8 mouse cellular contexts compared by ENCODE assay signal in the genomic region with DNA sequence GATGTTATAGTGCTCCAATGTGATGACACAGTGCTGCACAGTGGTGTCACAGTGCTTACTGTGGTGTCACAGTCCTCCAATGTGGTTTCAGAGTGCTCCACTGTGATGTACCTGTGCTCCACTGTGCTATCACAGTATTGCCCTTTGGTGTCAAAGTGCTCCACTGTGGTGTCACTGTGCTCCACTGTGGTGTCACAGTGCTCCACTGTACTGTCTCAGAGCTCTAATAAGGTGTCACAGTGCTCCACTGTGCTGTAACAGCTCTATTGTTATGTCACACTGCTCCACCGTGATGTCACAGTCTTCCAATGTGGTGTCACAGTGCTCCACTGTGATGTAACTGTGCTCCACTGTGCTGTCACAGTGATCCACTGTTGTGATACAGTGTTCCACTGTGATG.
DNase-seq lines count a peak whose midpoint lies in the region; ATAC-seq and TF ChIP-seq lines count a peak whose summit lies in the region.

No protein-coding gene starts in this region.

- H3K4me3 ChIP-seq in kidney, postnatal 0 days (replicated peaks; ENCODE audit: low read depth, low read length): no peak overlapping the region
- no peak overlapping the region for H3K4me3 ChIP-seq in forebrain, embryonic 14.5 days (ENCODE audit: low read depth, low read length)
- H3K4me3 ChIP-seq in limb, embryonic 14.5 days (replicated peaks; ENCODE audit: low read length): no peak overlapping the region
- no peak overlapping the region for H3K4me3 ChIP-seq in midbrain, embryonic 16.5 days (ENCODE audit: low read depth, low read length)

- no peak for DNase-seq in kidney, postnatal 0 days (ENCODE audit: low spot score)
- DNase-seq in kidney, adult 8-10 months: no peak
- no peak for DNase-seq in forebrain, embryonic 14.5 days (ENCODE audit: low spot score)
- no peak for DNase-seq in limb, embryonic 14.5 days (ENCODE audit: low spot score)
- DNase-seq in right cerebral cortex, postnatal 25 days: no peak
- DNase-seq in thymus, postnatal 25 days: no peak
- no peak for DNase-seq in adrenal gland, postnatal 14 days

- H3K27ac ChIP-seq in kidney, postnatal 0 days: no peak overlapping the region
- no peak overlapping the region for H3K27ac ChIP-seq in forebrain, embryonic 14.5 days (ENCODE audit: low read depth, low read length)
- no peak overlapping the region for H3K27ac ChIP-seq in limb, embryonic 14.5 days (replicated peaks; ENCODE audit: low read depth, low read length)
- H3K27ac ChIP-seq in midbrain, embryonic 16.5 days (ENCODE audit: low read length): no peak overlapping the region

- H3K36me3 ChIP-seq in kidney, postnatal 0 days (ENCODE audit: insufficient read depth, low read length): no peaks in the 10 kb centered on the region
- H3K36me3 ChIP-seq in forebrain, embryonic 14.5 days (ENCODE audit: control insufficient read depth, insufficient read depth, low read length): no peaks in the 10 kb centered on the region
- no peaks in the 10 kb centered on the region for H3K36me3 ChIP-seq in limb, embryonic 14.5 days (ENCODE audit: control insufficient read depth, insufficient read depth, low read length)
- no peaks in the 10 kb centered on the region for H3K36me3 ChIP-seq in midbrain, embryonic 16.5 days (ENCODE audit: control insufficient read depth, insufficient read depth, low read length)

- ATAC-seq in kidney, postnatal 0 days (replicated peaks; ENCODE audit: low FRiP score, low read depth): peak; percentile 61; the same call in 1 of the 2 replicates
- ATAC-seq in forebrain, embryonic 14.5 days: 0 out of 2 replicates have a peak, but pooled peaks have one; percentile 58
- peak; percentile 63; the same call in 1 of the 2 replicates for ATAC-seq in limb, embryonic 14.5 days (ENCODE audit: low FRiP score, low read depth)
- 0 out of 2 replicates have a peak, but pooled peaks have one; percentile 69 for ATAC-seq in midbrain, embryonic 16.5 days

- TF ChIP-seq CTCF in kidney, postnatal 0 days (IDR thresholded peaks at IDR 0.05; ENCODE audit: low read depth): no peak

- no peak overlapping the region for H3K4me2 ChIP-seq in kidney, postnatal 0 days (ENCODE audit: low read length)
- no peak overlapping the region for H3K4me2 ChIP-seq in forebrain, embryonic 14.5 days (ENCODE audit: low read length)
- H3K4me2 ChIP-seq in limb, embryonic 14.5 days (replicated peaks; ENCODE audit: low read depth, low read length, severe bottlenecking): no peak overlapping the region
- no peak overlapping the region for H3K4me2 ChIP-seq in midbrain, embryonic 16.5 days (ENCODE audit: low read length)

- WGBS in kidney, postnatal 0 days: 87% methylated on average over 1 of the region's 1 CpGs
- WGBS in forebrain, embryonic 14.5 days: 100% methylated on average over 1 of the region's 1 CpGs
- WGBS in limb, embryonic 14.5 days: 82% methylated on average over 1 of the region's 1 CpGs
- 97% methylated on average over 1 of the region's 1 CpGs for WGBS in midbrain, embryonic 16.5 days

- H3K4me1 ChIP-seq in kidney, postnatal 0 days (replicated peaks; ENCODE audit: insufficient read depth, low read length): no peaks in the 10 kb centered on the region
- H3K4me1 ChIP-seq in forebrain, embryonic 14.5 days (ENCODE audit: control insufficient read depth, insufficient read depth, low read length): no peaks in the 10 kb centered on the region
- no peaks in the 10 kb centered on the region for H3K4me1 ChIP-seq in limb, embryonic 14.5 days (ENCODE audit: control insufficient read depth, insufficient read depth, low read length)
- H3K4me1 ChIP-seq in midbrain, embryonic 16.5 days (ENCODE audit: control insufficient read depth, insufficient read depth, low read length): no peaks in the 10 kb centered on the region

- no peak for TF ChIP-seq POLR2A in limb, embryonic 14.5 days (IDR thresholded peaks at IDR 0.05; ENCODE audit: borderline replicate concordance, extremely low read depth, insufficient read depth, insufficient read length)

- no peak overlapping the region for H3K9ac ChIP-seq in kidney, postnatal 0 days (ENCODE audit: low read depth, low read length)
- H3K9ac ChIP-seq in forebrain, embryonic 14.5 days (ENCODE audit: low read length): no peak overlapping the region
- H3K9ac ChIP-seq in limb, embryonic 14.5 days (ENCODE audit: low read depth, low read length, severe bottlenecking): no peak overlapping the region
- H3K9ac ChIP-seq in midbrain, embryonic 16.5 days (ENCODE audit: low read depth, low read length): no peak overlapping the region

- H3K27me3 ChIP-seq in kidney, postnatal 0 days (ENCODE audit: insufficient read depth, low read length): no peaks in the 10 kb centered on the region
- H3K27me3 ChIP-seq in forebrain, embryonic 14.5 days (replicated peaks; ENCODE audit: control insufficient read depth, insufficient read depth, low read length): no peaks in the 10 kb centered on the region
- no peaks in the 10 kb centered on the region for H3K27me3 ChIP-seq in limb, embryonic 14.5 days (ENCODE audit: control insufficient read depth, insufficient read depth, low read length)
- H3K27me3 ChIP-seq in midbrain, embryonic 16.5 days (ENCODE audit: control insufficient read depth, insufficient read depth, low read depth, low read length): no peaks in the 10 kb centered on the region

- H3K9me3 ChIP-seq in kidney, postnatal 0 days (replicated peaks; ENCODE audit: low read length): no peaks in the 10 kb centered on the region; the same call in 1 of the 2 replicates
- H3K9me3 ChIP-seq in forebrain, embryonic 14.5 days (replicated peaks; ENCODE audit: control insufficient read depth, low read length): peaks cover 8% of the 10 kb centered on the region
- peaks cover 17% of the 10 kb centered on the region for H3K9me3 ChIP-seq in limb, embryonic 14.5 days (ENCODE audit: control insufficient read depth, low read length)
- peaks cover 10% of the 10 kb centered on the region; the same call in 1 of the 2 replicates for H3K9me3 ChIP-seq in midbrain, embryonic 16.5 days (replicated peaks; ENCODE audit: control insufficient read depth, low read length, poor library complexity, severe bottlenecking)
